Mouse (Mus musculus): Measurements from ENCODE around the gene Gli3. TPM values are rescaled to one million over a fixed set of nuclear protein-coding genes. Genes with fewer than 3 reads are reported as not detected.

Gli3 gene
- polyA plus RNA-seq, 1 experiment, result 6.9 TPM

DNA sequence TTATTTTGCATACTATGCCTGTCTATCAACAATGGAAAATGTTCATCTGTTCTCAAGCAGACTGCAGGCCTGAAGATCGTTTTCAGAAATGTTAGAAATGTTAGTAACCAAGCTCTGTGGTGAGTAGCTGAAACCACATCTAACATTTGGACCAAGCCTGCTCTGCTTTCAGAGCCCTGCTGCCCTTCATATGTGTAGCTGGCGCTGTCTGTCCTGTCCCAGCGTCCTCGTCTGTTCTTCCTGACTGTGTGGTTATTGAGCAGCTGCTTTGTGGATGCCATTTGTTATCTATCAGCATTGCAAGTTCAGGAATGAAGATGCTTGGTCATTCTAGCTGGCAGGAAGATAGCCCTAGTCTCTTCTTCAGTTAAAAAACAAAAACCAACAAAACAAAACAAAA, 35.3 kb downstream of the Gli3 start:
- Histone ChIP-seq H3ac (ENCODE audit: control insufficient read depth, insufficient read length, low read depth) (no peak overlapping the region), H3K36me3 (ENCODE audit: control insufficient read depth, insufficient read depth) (peaks cover 8% of the 10 kb centered on the region), H3K79me3 (ENCODE audit: low read depth) (peaks cover 49% of the 10 kb centered on the region), H3K4me3 (ENCODE audit: insufficient read depth, poor library complexity, severe bottlenecking) (no peak overlapping the region), H3K27me3 (ENCODE audit: control insufficient read depth, insufficient read depth, insufficient read length) (no peaks in the 10 kb centered on the region), H3K79me2 (ENCODE audit: control insufficient read depth, insufficient read depth) (peaks cover 97% of the 10 kb centered on the region)
- TF ChIP-seq MYOD1 (IDR thresholded peaks at IDR 0.05; ENCODE audit: control insufficient read depth, insufficient read length, low read depth) (peak; percentile 92), MAX (IDR thresholded peaks at IDR 0.05) (no peak), CTCF (IDR thresholded peaks at IDR 0.05; ENCODE audit: control insufficient read depth, insufficient read depth, insufficient read length) (no peak)

DNA sequence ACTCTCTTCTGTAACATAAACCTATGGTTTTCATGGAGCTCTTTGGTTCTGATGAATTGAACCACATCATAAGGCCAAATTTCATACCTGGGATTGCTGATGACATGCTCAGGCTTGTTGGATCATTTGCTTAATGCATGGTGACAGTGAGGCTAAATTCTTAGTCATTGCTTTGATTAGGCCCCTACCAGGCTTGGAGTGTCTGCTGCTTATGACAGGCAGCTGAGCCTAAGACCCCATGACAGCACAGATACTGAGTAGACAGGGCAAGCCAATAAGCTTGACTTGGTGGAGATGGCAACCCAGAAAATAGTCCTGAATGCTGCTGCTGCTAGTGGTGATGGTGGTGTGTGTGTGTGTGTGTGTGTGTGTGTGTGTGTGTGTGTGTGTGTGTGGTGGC, 47.9 kb downstream of the Gli3 start:
- no peaks in the 10 kb centered on the region for H3K27me3 ChIP-seq (ENCODE audit: control insufficient read depth, insufficient read depth, insufficient read length)
- peaks cover 63% of the 10 kb centered on the region for H3K79me3 ChIP-seq (ENCODE audit: low read depth)
- peaks cover 96% of the 10 kb centered on the region for H3K79me2 ChIP-seq (ENCODE audit: control insufficient read depth, insufficient read depth)
- no peak overlapping the region for H3ac ChIP-seq (ENCODE audit: control insufficient read depth, insufficient read length, low read depth)
- no peak for TF ChIP-seq CEBPB (IDR thresholded peaks at IDR 0.05; ENCODE audit: low read depth)
- no peaks in the 10 kb centered on the region for H3K36me3 ChIP-seq (ENCODE audit: control insufficient read depth, insufficient read depth)
- no peak overlapping the region for H3K4me3 ChIP-seq (ENCODE audit: insufficient read depth, poor library complexity, severe bottlenecking)

DNA sequence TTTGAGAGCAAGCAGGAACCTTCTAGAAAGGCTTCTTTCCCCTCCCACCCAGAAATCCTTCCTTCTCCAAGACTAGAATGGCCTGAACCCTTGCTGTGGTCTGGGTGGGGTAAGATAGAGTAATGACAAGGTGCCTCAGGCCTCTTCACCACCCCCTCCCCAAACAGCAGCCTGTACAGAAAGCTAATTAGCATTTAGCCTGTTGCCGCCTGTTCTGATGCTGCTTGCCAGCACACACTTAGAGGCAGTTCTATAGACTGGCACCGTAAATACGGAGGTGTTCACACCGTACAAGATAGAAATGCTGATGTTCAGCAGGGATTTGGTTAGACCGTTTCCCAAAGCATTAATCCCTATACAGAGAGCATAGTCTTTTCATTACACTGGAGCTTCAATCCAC, 50.1 kb downstream of the Gli3 start:
- Histone ChIP-seq H3ac (ENCODE audit: control insufficient read depth, insufficient read length, low read depth) (no peak overlapping the region), H3K27me3 (ENCODE audit: control insufficient read depth, insufficient read depth, insufficient read length) (no peaks in the 10 kb centered on the region), H3K36me3 (ENCODE audit: control insufficient read depth, insufficient read depth) (no peaks in the 10 kb centered on the region), H3K4me3 (ENCODE audit: insufficient read depth, poor library complexity, severe bottlenecking) (no peak overlapping the region), H3K79me3 (ENCODE audit: low read depth) (peaks cover 65% of the 10 kb centered on the region), H3K79me2 (ENCODE audit: control insufficient read depth, insufficient read depth) (peaks cover 96% of the 10 kb centered on the region)
- TF ChIP-seq CTCF (IDR thresholded peaks at IDR 0.05; ENCODE audit: control insufficient read depth, insufficient read depth, insufficient read length) (no peak), CEBPB (IDR thresholded peaks at IDR 0.05; ENCODE audit: low read depth) (no peak), USF1 (IDR thresholded peaks at IDR 0.05; ENCODE audit: low read depth) (no peak), FOSL1 (IDR thresholded peaks at IDR 0.05; ENCODE audit: insufficient read depth, low read length, poor library complexity, severe bottlenecking) (no peak), MAX (IDR thresholded peaks at IDR 0.05) (no peak), MYOG (IDR thresholded peaks at IDR 0.05; ENCODE audit: control insufficient read depth, extremely low read depth, insufficient read length) (no peak), MYOD1 (IDR thresholded peaks at IDR 0.05; ENCODE audit: control insufficient read depth, insufficient read length, low read depth) (no peak)

DNA sequence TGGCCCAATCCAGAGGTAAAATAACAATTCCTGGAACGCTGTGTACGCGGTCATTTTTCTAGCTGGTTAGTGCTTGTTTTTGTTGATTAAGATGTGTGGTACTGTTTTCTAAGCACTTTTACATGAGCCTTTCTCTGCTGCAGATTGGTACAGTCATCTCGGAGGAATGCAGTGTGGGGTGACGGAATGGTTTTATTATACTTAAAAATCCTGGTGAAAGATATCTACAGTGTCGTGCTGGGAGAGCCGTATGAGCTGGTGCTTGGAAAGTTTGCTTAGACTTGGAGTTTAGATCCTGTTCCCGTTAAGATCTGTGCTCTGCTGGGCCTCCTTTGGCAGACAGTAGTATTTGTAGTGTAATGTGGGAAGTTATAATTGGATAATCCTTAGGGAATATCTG, 51.0 kb downstream of the Gli3 start:
- Histone ChIP-seq H3K79me2 (ENCODE audit: control insufficient read depth, insufficient read depth) (peaks cover 96% of the 10 kb centered on the region), H3K27me3 (ENCODE audit: control insufficient read depth, insufficient read depth, insufficient read length) (no peaks in the 10 kb centered on the region), H3K79me3 (ENCODE audit: low read depth) (peaks cover 64% of the 10 kb centered on the region), H3ac (ENCODE audit: control insufficient read depth, insufficient read length, low read depth) (no peak overlapping the region), H3K36me3 (ENCODE audit: control insufficient read depth, insufficient read depth) (no peaks in the 10 kb centered on the region), H3K4me3 (ENCODE audit: insufficient read depth, poor library complexity, severe bottlenecking) (no peak overlapping the region)
- TF ChIP-seq FOSL1 (IDR thresholded peaks at IDR 0.05; ENCODE audit: insufficient read depth, low read length, poor library complexity, severe bottlenecking), result no peak
- no peak for TF ChIP-seq CTCF (IDR thresholded peaks at IDR 0.05; ENCODE audit: control insufficient read depth, insufficient read depth, insufficient read length)
- no peak for TF ChIP-seq CEBPB (IDR thresholded peaks at IDR 0.05; ENCODE audit: low read depth)

DNA sequence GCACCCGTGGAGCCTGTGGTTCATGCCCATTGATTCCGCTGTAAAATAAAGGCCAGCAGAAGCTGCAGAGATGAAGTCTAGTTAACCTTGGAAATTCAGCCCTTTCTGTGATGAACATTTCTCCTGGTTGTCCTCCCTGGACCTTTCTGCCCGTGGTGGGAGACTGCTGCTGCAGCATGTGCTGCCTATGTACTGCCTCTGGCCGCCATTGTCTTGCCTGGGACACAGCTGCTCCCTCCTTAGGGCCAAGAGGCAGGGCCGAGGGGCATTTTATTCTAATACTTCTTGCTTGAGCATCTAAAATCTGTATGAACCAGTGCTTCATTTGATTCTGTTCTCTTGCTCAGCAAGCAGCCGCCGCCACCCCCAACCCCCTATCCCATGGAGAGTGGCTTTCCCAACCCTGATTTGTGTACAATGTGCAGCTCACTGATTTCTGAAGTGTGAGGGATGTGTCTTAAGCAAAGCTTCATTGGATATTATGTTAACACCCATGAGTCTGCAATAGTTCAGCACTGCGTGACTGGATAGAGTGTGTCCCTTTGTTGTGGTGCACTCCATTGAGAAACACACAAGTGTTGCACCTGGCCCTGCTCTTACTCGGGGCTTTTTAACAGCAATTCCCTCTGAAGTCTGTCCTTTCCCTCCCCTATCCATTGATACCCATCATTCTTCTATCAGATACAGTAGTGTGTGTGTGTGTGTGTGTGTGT, 54.2 kb downstream of the Gli3 start:
- Histone ChIP-seq H3K36me3 (ENCODE audit: control insufficient read depth, insufficient read depth) (no peaks in the 10 kb centered on the region), H3K27me3 (ENCODE audit: control insufficient read depth, insufficient read depth, insufficient read length) (no peaks in the 10 kb centered on the region), H3K79me2 (ENCODE audit: control insufficient read depth, insufficient read depth) (peaks cover 96% of the 10 kb centered on the region), H3ac (ENCODE audit: control insufficient read depth, insufficient read length, low read depth) (no peak overlapping the region), H3K79me3 (ENCODE audit: low read depth) (peaks cover 62% of the 10 kb centered on the region), H3K4me3 (ENCODE audit: insufficient read depth, poor library complexity, severe bottlenecking) (no peak overlapping the region)
- no peak for TF ChIP-seq CTCF (IDR thresholded peaks at IDR 0.05; ENCODE audit: control insufficient read depth, insufficient read depth, insufficient read length)
- no peak for TF ChIP-seq FOSL1 (IDR thresholded peaks at IDR 0.05; ENCODE audit: insufficient read depth, low read length, poor library complexity, severe bottlenecking)
- TF ChIP-seq MYOG (IDR thresholded peaks at IDR 0.05; ENCODE audit: control insufficient read depth, extremely low read depth, insufficient read length), result no peak
- no peak for TF ChIP-seq USF1 (IDR thresholded peaks at IDR 0.05; ENCODE audit: low read depth)
- TF ChIP-seq CEBPB (IDR thresholded peaks at IDR 0.05; ENCODE audit: low read depth), result no peak
- no peak for TF ChIP-seq MYOD1 (IDR thresholded peaks at IDR 0.05; ENCODE audit: control insufficient read depth, insufficient read length, low read depth)
- TF ChIP-seq MAX (IDR thresholded peaks at IDR 0.05), result no peak

DNA sequence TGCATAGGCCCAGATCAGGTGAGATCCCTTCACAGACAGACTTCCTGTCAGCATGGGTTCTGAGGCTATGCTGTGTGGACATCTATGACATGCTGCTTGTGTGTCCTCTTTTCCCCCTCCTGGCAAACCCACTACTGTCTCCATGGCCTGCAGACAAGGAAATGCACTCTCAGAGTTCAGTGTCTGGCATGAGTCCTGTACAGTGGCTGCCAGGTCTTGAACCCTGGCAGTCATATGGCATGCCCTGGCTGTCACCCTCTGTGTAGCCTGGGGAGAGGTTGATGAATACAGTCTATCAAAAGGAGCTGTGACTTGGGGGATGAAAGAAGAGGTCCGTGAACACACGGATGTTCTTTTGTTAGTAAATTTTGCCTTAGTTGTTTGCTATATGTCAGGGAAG, 57.3 kb downstream of the Gli3 start:
- Histone ChIP-seq H3K36me3 (ENCODE audit: control insufficient read depth, insufficient read depth) (no peaks in the 10 kb centered on the region), H3ac (ENCODE audit: control insufficient read depth, insufficient read length, low read depth) (no peak overlapping the region), H3K79me2 (ENCODE audit: control insufficient read depth, insufficient read depth) (peaks cover 97% of the 10 kb centered on the region), H3K4me3 (ENCODE audit: insufficient read depth, poor library complexity, severe bottlenecking) (no peak overlapping the region), H3K79me3 (ENCODE audit: low read depth) (peaks cover 77% of the 10 kb centered on the region), H3K27me3 (ENCODE audit: control insufficient read depth, insufficient read depth, insufficient read length) (no peaks in the 10 kb centered on the region)
- TF ChIP-seq CTCF (IDR thresholded peaks at IDR 0.05; ENCODE audit: control insufficient read depth, insufficient read depth, insufficient read length) (no peak), MYOG (IDR thresholded peaks at IDR 0.05; ENCODE audit: control insufficient read depth, extremely low read depth, insufficient read length) (no peak), USF1 (IDR thresholded peaks at IDR 0.05; ENCODE audit: low read depth) (no peak), MYOD1 (IDR thresholded peaks at IDR 0.05; ENCODE audit: control insufficient read depth, insufficient read length, low read depth) (no peak), FOSL1 (IDR thresholded peaks at IDR 0.05; ENCODE audit: insufficient read depth, low read length, poor library complexity, severe bottlenecking) (no peak), MAX (IDR thresholded peaks at IDR 0.05) (no peak), CEBPB (IDR thresholded peaks at IDR 0.05; ENCODE audit: low read depth) (no peak)
